8 mouse cellular contexts compared by ENCODE assay signal in genomic region chr13:98316480-98317245, GRCm38 (mm10). TPM values are rescaled to one million over a fixed set of nuclear protein-coding genes. Genes with fewer than 3 reads are reported as not detected.
DNase-seq lines count a peak whose midpoint lies in the region; ATAC-seq lines count a peak whose summit lies in the region.

Gene Btf3 (minus strand): TSS chr13:98317006.

- peaks cover 24% of the 10 kb centered on the region for H3K36me3 ChIP-seq in hindbrain, embryonic 15.5 days

- peak within 1 kb of the TSS; percentile 94 for H3K9ac ChIP-seq in hindbrain, embryonic 15.5 days

- under 1% methylated on average over 79 of the region's 90 CpGs for WGBS in hindbrain, embryonic 15.5 days

- H3K27ac ChIP-seq in hindbrain, embryonic 15.5 days (replicated peaks): peak within 1 kb of the TSS; percentile 91

- DNase-seq in T-cell, adult 2 months (ENCODE audit: low spot score): peak; percentile 90
- DNase-seq in cerebellum, postnatal 36 days: peak; percentile 95
- peak; percentile 93 to 94 for DNase-seq in frontal cortex, postnatal 36 days (ENCODE audit: low spot score in 2 of 2)
- peak; percentile 87 for DNase-seq in left cerebral cortex, adult 11 months (ENCODE audit: low spot score)
- peak; percentile 95 to 96 for DNase-seq in lung, postnatal 4 days
- DNase-seq in retina, postnatal 7 days (ENCODE audit: low read depth, low spot score): peak; percentile 93
- DNase-seq in urinary bladder, adult 2 months (ENCODE audit: low spot score): peak; percentile 83

- ATAC-seq in hindbrain, embryonic 15.5 days (ENCODE audit: low FRiP score, low read depth): peak; percentile 95

- H3K4me2 ChIP-seq in hindbrain, embryonic 15.5 days: peak within 1 kb of the TSS; percentile 77

- no peaks in the 10 kb centered on the region for H3K27me3 ChIP-seq in hindbrain, embryonic 15.5 days

- no peaks in the 10 kb centered on the region for H3K9me3 ChIP-seq in hindbrain, embryonic 15.5 days

- peaks cover 20% of the 10 kb centered on the region for H3K4me1 ChIP-seq in hindbrain, embryonic 15.5 days (replicated peaks)

- peak within 1 kb of the TSS; percentile 94 for H3K4me3 ChIP-seq in hindbrain, embryonic 15.5 days

RNA-seq across cellular contexts. Expression of gene Btf3, which starts in this region (rescaled TPM):
- 444 and 475 TPM in 2 replicates for polyA plus RNA-seq in hindbrain, embryonic 15.5 days (2015; fragmentation: Nextera tagmentation; extraction: Ambion mirVana)
- 665 and 770 TPM in 2 replicates for polyA plus RNA-seq in urinary bladder, adult 2 months (2012; rRNA removed)

Comparison
In these comparisons a context has a peak if more than half of its experiments do, and no peak if none do; other contexts are left out.
1. Peak in every context shown above with its lines: DNase-seq, ATAC-seq, H3K4me3 ChIP-seq and H3K27ac ChIP-seq.